Mouse (Mus musculus) lung, postnatal 10 days (tissue): Measurements from ENCODE around the gene Morc1.

Source experiments
- DNase-seq: peaks from one replicate; pipeline ENCODE4 v3.0.0; 2021

Morc1 gene

GRCm38 (mm10) chr16:48431027-48431426, at the start of gene Morc1:
TSS of gene Morc1 (plus strand) at chr16:48431237.
- DNase-seq = no peak

DNA sequence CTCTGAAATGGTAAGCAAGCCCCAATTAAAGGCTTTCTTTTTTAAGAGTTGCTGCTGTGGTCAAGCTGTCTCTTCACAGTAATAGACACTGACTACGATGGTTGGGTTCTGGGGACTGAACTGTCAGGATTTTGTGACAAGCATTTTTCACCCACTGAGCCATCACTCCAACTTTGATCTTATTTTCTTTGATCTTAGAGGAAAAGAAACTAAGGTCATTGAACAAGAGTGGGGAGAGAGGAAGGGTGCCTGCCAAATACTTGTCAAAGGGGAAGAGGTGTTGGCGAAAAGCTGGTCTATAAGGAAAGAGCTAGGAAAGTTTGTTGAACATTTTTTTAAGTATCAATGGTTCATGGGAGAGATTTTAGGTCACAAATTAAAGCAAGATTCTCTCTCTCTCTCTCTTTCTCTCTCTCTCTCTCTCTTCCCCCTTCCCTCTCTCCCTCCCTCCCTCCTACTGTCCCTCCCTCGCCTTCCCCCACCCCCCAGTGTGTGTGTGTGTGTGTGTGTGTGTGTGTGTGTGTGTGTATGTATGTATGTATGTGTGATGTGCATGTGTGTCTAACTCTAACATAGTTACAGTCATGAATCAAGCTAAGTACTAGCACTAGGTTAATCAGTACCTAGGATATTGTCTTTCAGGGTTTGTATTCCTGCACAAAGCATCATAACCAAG, 47.3 kb upstream of the Morc1 start:
- peak; percentile 45 for DNase-seq

GRCm38 (mm10) chr16:48386982-48387381, 44.1 kb upstream of the Morc1 start:
- no peak for DNase-seq

- DNase-seq = no peak
These were observed 35.8 kb upstream of the Morc1 start for GRCm38 (mm10) chr16:48395278-48395677.

- DNase-seq = no peak
These were observed 28.1 kb upstream of the Morc1 start for GRCm38 (mm10) chr16:48402963-48403362.

DNA sequence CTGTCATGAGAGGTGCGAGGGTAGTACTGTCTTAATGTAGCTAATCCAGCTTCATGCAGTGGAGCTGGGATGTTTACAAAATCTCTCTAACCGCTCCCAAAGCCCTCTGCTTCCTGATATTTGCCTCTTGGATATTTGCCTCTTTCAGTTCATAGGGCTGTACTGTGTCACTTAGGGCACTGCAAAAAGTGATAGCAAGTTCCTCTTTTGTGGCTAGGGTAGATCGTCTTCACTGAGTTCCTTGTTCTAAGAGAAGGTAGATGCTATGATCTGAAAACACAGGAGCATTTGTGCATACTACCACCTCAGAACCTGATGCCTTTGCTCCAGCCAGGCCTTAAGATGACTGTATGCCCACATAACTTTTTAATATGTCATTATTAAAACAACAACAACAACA, 27.6 kb upstream of the Morc1 start:
- DNase-seq = no peak

DNA sequence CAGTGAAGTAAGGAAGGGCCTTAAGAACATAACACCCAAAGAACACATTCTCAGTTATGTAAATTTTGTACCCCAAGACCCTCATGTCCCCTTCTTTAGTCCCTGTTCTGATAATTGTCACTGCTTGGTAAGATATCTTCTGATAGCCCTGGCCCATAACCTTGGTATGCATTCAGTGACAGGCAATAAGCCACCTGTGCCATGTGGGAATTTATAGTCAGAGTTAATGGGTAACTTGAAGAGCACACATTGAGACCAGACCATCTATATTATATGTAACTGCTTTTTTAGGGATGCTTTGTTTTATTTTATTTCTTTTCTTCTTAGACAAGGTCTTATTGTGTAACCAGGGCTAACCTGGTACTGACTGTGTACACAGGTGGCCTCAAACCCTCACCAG, 27.0 kb upstream of the Morc1 start:
- DNase-seq = no peak

GRCm38 (mm10) chr16:48405674-48406403, 25.2 kb upstream of the Morc1 start:
- DNase-seq = no peak

- DNase-seq = no peak
These were observed 21.5 kb upstream of the Morc1 start for GRCm38 (mm10) chr16:48409580-48409979.

- DNase-seq = no peak
These were observed 20.9 kb upstream of the Morc1 start for GRCm38 (mm10) chr16:48410125-48410524.

DNA sequence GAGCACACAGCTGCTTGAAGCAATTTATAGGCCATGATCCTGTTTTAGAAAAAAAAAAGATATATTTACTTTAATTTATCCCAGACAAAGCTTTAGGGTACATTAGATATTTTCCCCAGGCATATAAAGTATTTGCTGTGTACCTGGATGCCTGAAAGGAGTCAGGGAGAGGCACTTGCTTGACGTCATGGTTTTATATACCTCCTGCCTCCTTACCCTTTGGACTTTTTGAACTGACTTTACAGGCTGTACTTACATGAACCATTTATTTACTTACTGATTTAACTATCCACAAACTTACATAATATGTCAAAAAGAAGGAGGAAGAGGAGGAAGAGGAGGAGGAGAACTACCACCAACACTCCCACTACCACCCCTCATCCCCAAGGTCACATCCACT, 18.8 kb upstream of the Morc1 start, which contains the start of gene Gm5485:
Gm5485 (minus strand) TSS at position 171 of the 400 bp plus-strand sequence.
- DNase-seq = no peak

DNA sequence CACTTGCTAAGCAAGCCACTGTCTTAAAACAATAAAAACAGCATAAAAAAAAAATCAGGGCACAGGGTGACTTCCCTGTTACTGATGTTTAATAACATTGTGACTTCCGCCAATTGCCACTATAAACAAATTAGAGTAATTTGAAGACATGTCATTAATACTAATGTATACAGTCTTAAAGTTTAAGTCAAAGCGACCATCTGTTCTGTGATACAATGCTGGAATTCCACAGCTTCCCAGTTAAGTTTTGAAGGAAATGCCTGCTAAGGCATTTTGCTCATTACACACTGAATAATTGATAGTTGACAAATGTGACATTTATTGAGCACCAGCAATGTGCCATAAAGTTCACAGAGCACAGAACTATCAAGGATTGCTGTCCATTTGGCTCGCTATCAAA, 12.5 kb upstream of the Morc1 start:
- no peak for DNase-seq

DNA sequence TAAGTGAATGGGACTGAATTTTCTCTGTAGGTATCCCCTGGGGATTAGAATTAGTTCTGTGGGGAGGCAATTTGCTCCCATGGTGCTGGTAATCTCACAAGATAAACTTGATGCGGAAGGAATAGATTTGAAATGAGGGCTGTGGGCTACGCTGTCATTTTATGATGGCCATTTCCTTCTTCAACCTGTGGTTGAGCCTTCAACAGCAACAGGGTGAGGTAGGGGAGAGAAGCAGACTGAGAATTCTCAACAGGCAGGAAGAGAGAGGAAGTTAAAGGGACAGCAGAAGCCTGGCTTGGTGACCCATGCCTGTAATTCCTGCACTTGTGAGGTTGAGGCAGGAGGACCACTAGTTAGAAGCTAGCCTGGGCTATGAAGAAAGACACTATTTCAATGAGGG, 12.0 kb upstream of the Morc1 start:
- no peak for DNase-seq

DNA sequence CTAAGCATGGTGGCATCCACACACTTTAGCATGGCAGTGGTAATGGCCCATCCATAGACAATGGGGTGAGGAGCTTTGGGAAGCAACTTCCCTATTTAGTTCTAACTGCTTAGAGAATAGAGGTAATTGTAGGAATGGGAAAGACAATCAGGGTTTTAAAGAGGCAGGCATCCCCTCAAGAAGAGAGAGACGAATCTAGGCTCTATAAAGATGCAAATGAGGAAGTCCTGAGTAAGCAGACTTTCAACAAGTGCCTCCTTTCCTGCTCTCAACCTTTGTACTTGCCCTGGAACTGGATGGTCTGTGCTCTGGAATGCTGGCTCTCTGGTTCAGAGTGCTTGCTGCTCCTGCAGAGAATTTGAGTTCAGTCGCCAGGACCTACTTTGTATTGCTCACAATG, 8.5 kb upstream of the Morc1 start:
- no peak for DNase-seq

DNA sequence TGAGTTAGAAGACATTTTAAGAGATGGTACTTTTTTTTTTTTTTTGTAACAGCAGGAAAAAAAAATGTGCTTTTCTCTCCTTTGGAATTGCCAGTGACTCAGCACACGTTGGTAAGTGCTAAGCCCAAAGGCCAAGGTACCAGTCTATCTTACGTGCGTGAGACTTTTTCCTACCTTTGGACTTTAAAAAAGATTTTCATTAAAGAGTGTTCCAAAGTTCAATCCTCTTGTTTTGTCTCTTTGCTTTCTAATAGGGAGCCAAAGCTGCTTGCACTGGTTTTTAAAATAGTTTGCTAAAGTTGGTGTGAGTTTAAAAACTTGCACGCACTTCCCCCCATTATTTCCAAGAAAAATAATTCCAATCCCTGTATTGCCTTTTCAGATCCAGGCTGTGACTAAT, 7.0 kb upstream of the Morc1 start:
- DNase-seq = no peak

DNA sequence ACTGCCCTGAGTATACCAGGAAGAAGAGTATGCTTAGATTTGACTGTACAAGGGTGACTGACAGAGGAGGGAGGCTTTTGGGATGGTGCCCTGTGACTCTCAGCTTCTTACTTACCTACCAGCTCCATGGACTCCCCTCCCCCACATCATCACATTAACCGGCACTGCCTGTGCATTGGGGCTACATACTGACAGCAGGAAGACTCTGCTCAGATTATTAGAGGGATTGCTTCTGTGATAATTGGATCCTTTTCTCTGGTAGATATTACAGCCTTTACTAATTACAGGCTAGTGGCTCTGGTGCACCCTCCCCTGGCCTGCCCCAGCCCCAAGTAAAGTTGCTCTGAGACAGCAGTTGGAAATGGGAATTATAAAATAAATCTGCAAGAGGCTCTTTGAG, 1.6 kb upstream of the Morc1 start:
- no peak for DNase-seq

DNA sequence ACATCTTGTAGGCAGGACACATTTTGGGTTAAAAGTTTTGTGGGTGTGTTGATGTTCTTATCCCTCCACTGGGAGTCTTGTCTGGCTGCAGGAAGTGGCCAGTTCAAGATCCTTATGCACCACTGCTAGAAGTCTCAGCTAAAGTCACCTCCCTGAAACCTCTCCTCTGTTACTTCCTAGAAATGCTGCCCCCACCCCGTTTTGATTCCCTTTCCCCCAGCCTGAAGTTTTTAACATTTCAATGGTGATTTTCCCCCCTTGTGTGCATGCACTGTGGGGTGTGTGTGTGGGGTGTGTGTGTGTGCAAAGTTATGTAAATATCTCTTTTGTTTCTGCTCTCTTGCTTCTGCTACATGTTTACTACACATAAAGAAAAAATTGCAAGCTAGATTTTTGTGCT, 4.4 kb downstream of the Morc1 start:
- DNase-seq = no peak

GRCm38 (mm10) chr16:48437476-48437875, 6.4 kb downstream of the Morc1 start:
- no peak for DNase-seq

GRCm38 (mm10) chr16:48444589-48444988, 13.6 kb downstream of the Morc1 start:
- no peak for DNase-seq

DNA sequence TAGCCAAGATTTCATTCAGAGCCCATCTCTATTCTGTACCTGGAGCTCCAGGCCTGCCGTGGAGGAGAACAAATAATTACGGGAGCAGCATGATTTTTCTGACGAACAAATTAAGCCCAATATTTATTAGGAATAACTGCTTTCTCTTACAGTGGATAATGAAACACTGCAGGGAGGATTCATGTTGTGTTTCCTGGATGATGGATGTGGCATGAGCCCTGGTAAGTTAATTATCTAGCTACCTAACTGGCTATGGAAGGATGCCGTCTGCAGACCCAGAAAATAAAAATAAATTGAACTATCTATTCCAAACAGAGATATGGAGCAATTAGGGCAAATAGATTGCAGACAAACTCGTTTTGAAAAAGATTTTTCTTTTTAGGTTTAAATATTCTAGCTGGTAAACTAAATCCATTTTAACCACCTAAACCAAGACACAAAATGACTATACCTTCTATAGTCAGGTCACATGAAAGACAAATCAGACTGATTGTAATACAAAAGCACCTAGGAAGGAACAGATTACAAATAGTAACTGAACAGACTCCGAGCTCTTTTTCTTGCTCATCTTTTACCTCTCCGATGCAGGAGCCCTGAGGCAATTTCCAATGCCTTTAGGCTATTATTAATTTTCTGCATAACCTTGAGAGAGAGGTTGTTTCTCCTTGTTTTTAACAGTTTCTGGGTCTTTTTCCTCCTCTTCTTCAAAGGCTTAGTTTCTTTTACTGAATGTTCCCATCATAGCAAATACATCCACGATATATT, 15.3 kb downstream of the Morc1 start:
- no peak for DNase-seq

DNA sequence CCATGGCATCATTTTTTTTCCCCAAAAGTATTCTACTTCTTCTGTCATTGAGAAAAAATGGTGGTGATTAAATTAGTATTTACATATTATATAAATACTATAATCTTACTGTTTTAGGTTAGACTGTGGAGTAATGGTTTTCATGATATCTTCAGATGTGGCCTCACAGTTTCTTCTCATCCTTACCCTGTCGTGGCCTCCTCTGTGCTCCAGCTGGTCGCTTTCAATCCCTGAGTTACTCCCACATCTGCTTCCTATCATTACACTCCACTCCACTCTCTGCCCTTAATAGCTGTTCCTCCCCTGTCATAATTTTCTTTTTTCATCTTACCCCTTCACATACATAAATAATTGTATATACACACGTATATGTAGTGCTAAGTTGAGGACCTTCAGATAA, 22.2 kb downstream of the Morc1 start:
- no peak for DNase-seq

- DNase-seq = no peak
These were observed 42.4 kb downstream of the Morc1 start for GRCm38 (mm10) chr16:48473396-48473795.

- DNase-seq = no peak
These were observed 44.1 kb downstream of the Morc1 start for GRCm38 (mm10) chr16:48474896-48475802.
